Mouse (Mus musculus): ENCODE measurements around the gene Larp6.

The Larp6 gene

GRCm38 (mm10) chr9:60759436-60760007 is 46.7 kb downstream of the Larp6 start:
- CTCF ChIA-PET = interaction anchor here (0.8 kb wide), 1 partner anchor 98 kb away, joined by 4 read pairs; no protein-coding TSS in a partner anchor

GRCm38 (mm10) chr9:60765181-60765580 is 52.4 kb downstream of the Larp6 start:
- CTCF ChIA-PET = no interaction called here

- CTCF ChIA-PET = no interaction called here
Measured at GRCm38 (mm10) chr9:60768393-60768792, 55.6 kb downstream of the Larp6 start.

GRCm38 (mm10) chr9:60769711-60770111 is 56.9 kb downstream of the Larp6 start:
- CTCF ChIA-PET = no interaction called here

- CTCF ChIA-PET = no interaction called here
Measured at GRCm38 (mm10) chr9:60773713-60774112, 60.9 kb downstream of the Larp6 start.

- CTCF ChIA-PET = no interaction called here
Measured at GRCm38 (mm10) chr9:60776899-60777298, 64.1 kb downstream of the Larp6 start.

GRCm38 (mm10) chr9:60782057-60782789 is 69.4 kb downstream of the Larp6 start:
- CTCF ChIA-PET = no interaction called here

- CTCF ChIA-PET = no interaction called here
Measured at GRCm38 (mm10) chr9:60785069-60785468, 72.3 kb downstream of the Larp6 start.

GRCm38 (mm10) chr9:60787517-60788110 is 74.8 kb downstream of the Larp6 start:
- CTCF ChIA-PET = no interaction called here

Data from spleen, embryonic (tissue).